Mouse (Mus musculus) myocyte (in vitro differentiated cells): ENCODE results near the gene Ipo5.

Experiments used
- CEBPB ChIP-seq: IDR thresholded peaks from 2 replicates; pipeline ENCODE4 v1.6.1; 2011; ENCODE audit warnings: mild to moderate bottlenecking, moderate library complexity; ENCODE audit not compliant: poor library complexity, insufficient read depth, severe bottlenecking
- E2F4 ChIP-seq: IDR thresholded peaks from one replicate; pipeline ENCODE4 v1.6.1; 2011; ENCODE audit warnings: mild to moderate bottlenecking, control low read depth, moderate library complexity; ENCODE audit not compliant: insufficient read depth
- MAX ChIP-seq: IDR thresholded peaks from one replicate; pipeline ENCODE4 v1.6.1; 2011; ENCODE audit warnings: low read depth, mild to moderate bottlenecking, control low read depth
- MYOD1 ChIP-seq, 3 experiments: IDR thresholded peaks; one replicate each; pipeline ENCODE4 v1.6.1; 2011; ENCODE audit warnings: control low read depth in 2 of 3, low read depth in 2 of 3, mild to moderate bottlenecking in 2 of 3, moderate library complexity in 1 of 3; ENCODE audit not compliant: insufficient read length in 2 of 3, control insufficient read depth in 1 of 3
- MYOG ChIP-seq, 3 experiments: IDR thresholded peaks; one replicate each; pipeline ENCODE4 v1.6.1; 2011; ENCODE audit warnings: control low read depth in 2 of 3, low read depth in 2 of 3, mild to moderate bottlenecking in 2 of 3; ENCODE audit not compliant: insufficient read length in 2 of 3, control insufficient read depth in 1 of 3, insufficient read depth in 1 of 3
- POLR2A ChIP-seq: IDR thresholded peaks from one replicate; pipeline ENCODE4 v1.6.1; 2011; ENCODE audit warnings: low read depth, mild to moderate bottlenecking, control low read depth, moderate library complexity; ENCODE audit not compliant: insufficient read length
- POLR2AphosphoS2 ChIP-seq: IDR thresholded peaks from one replicate; pipeline ENCODE4 v1.6.1; 2011; ENCODE audit warnings: low read depth, control low read depth; ENCODE audit not compliant: insufficient read length
- REST ChIP-seq: IDR thresholded peaks from one replicate; pipeline ENCODE4 v1.6.1; 2011; ENCODE audit warnings: mild to moderate bottlenecking, control low read depth, moderate library complexity; ENCODE audit not compliant: insufficient read depth, insufficient read length
- SRF ChIP-seq: IDR thresholded peaks from one replicate; pipeline ENCODE4 v1.6.1; 2011; ENCODE audit warnings: low read depth; ENCODE audit not compliant: control insufficient read depth, insufficient read length
- TCF12 ChIP-seq: IDR thresholded peaks from one replicate; pipeline ENCODE4 v1.6.1; 2011; ENCODE audit warnings: mild to moderate bottlenecking, control low read depth; ENCODE audit not compliant: poor library complexity, insufficient read depth, severe bottlenecking
- USF1 ChIP-seq: IDR thresholded peaks from one replicate; pipeline ENCODE4 v1.6.1; 2011; ENCODE audit warnings: low read depth, mild to moderate bottlenecking, control low read depth, moderate library complexity

DNA sequence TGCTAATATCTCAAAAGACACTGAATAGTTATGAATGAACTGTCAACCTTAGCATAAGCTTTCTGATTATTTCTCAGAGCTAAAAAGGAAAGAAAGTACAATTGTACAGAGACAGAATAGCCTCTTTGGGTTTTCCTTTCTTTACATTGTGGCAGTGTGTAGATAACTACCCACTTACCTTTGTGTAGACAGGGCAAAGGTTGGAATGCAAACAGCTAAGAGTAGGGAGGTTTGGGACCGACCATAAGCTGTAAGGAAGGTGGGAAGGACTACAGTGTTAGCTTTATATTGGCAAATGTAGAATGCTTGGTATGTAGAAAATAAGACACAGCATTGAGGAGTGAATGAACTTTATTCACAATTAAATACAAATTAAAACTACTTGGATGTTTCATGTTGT is 26.1 kb downstream of the Ipo5 start:
- TF ChIP-seq POLR2A (no peak), E2F4 (no peak), MYOG (IDR thresholded peaks at IDR 0.05; ENCODE audit: control insufficient read depth in 1 of 3, insufficient read depth in 1 of 3, insufficient read length in 2 of 3, low read depth in 2 of 3) (no peak), POLR2AphosphoS2 (no peak), SRF (no peak), USF1 (no peak), CEBPB (no peak), MAX (no peak), TCF12 (no peak), MYOD1 (IDR thresholded peaks at IDR 0.05; ENCODE audit: control insufficient read depth in 1 of 3, insufficient read length in 2 of 3, low read depth in 2 of 3) (no peak), REST (no peak)
